Mouse (Mus musculus) midbrain, embryonic 14.5 days (tissue): ENCODE measurements around the gene Zfp821. TPM values are rescaled to one million over a fixed set of nuclear protein-coding genes. Genes with fewer than 3 reads are reported as not detected.

Experiments used
- ATAC-seq: fragments of 200-750 bp; cut with Nextera tagmentation; 2 replicates; pipeline ENCODE4 v1.8.0; 2017; ENCODE audit warnings: moderate number of reproducible peaks, moderate library complexity; ENCODE audit not compliant: low FRiP score, low TSS enrichment
- DNase-seq: peaks from one replicate; pipeline ENCODE4 v3.0.0-alpha.2; 2015
- H3K27ac ChIP-seq: fragments of 300-500 bp; sonication (generic); replicated peaks from 2 replicates; pipeline ENCODE4 v1.5.1; 2014; ENCODE audit warnings: mild to moderate bottlenecking, low read depth, low read length, moderate library complexity
- H3K27me3 ChIP-seq: fragments of 300-500 bp; sonication (generic); 2 replicates; pipeline ENCODE4 v1.6.1; 2014; ENCODE audit warnings: low read length, control low read depth, mixed read lengths; ENCODE audit not compliant: control insufficient read depth, insufficient read depth
- H3K36me3 ChIP-seq: fragments of 300-500 bp; sonication (generic); 2 replicates; pipeline ENCODE4 v1.6.1; 2014; ENCODE audit warnings: low read length, control low read depth; ENCODE audit not compliant: control insufficient read depth, insufficient read depth
- H3K4me1 ChIP-seq: fragments of 300-500 bp; sonication (generic); 2 replicates; pipeline ENCODE4 v1.6.1; 2014; ENCODE audit warnings: mild to moderate bottlenecking, antibody characterized with exemption, low read length, control low read depth; ENCODE audit not compliant: control insufficient read depth, insufficient read depth
- H3K4me2 ChIP-seq: fragments of 300-500 bp; sonication (generic); 2 replicates; pipeline ENCODE4 v1.6.1; 2014; ENCODE audit warnings: mild to moderate bottlenecking, low read length, moderate library complexity
- H3K4me3 ChIP-seq: fragments of 300-500 bp; sonication (generic); replicated peaks from 2 replicates; pipeline ENCODE4 v1.5.1; 2014; ENCODE audit warnings: low read depth, low read length
- H3K9ac ChIP-seq: fragments of 300-500 bp; sonication (generic); replicated peaks from 2 replicates; pipeline ENCODE4 v1.6.1; 2014; ENCODE audit warnings: mild to moderate bottlenecking, low read length, moderate library complexity
- H3K9me3 ChIP-seq: fragments of 300-500 bp; sonication (generic); 2 replicates; pipeline ENCODE4 v1.6.1; 2016; ENCODE audit warnings: low read length, control low read depth, mixed read lengths; ENCODE audit not compliant: control insufficient read depth
- WGBS: fragments of 180-500 bp; shearing (Covaris S2); extraction: QIAGEN DNeasy Blood & Tissue Kit; methylation state at CpG from one replicate; pipeline ENCODE4 v1.1.7; 2014; 5-methylcytosine and 5-hydroxymethylcytosine counted together
- polyA plus RNA-seq: library from polyadenylated mRNA; unstranded; fragments of >200 nt; fragmentation: Nextera tagmentation; extraction: Ambion mirVana; gene quantifications from 2 replicates; pipeline ENCODE4 v1.2.1, GENCODE M21; 2014

The Zfp821 gene
- polyA plus RNA-seq, 1 experiment from 2014 or later, result 87.5 TPM

DNA sequence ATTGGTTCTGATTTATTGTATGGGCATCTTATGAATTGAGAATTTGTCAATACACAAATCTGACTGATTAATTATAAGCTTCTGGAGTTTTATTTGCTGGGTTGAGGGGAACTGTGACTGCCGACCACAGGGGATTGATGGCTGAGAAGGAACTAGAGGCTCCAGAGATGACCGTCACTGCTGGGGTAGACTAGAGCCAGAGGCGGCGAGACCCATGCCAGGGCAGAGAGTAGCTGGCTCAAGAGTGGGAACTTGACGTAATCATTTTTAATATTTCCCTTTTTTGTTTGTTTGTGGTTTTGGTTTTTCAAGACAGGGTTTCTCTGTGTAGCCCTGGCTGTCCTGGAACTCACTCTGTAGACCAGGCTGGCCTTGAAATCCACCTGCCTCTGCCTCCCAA lies 18.1 kb upstream of the Zfp821 start:
- ATAC-seq, result no peak
- WGBS, result 90% methylated on average over 5 of the region's 5 CpGs
- H3K4me1 ChIP-seq, result peaks cover 12% of the 10 kb centered on the region

DNA sequence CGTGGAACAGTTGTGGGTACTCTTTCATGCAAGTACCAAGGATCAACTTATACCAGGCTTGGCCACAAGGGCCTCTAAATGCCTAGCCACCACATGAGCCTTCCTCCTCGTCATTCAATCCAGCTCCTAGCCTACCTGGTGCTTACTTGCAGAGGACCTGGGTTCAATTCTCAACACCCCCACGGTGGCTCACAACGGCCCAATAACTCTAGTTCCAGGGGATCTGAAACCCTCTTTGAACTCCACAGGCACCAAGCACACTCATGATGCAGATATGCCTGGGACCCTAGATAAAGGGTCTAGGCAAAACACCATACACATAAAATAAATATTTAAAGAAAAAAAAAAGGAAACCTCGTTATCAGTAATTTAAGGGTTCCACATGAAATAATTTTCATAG lies 13.6 kb upstream of the Zfp821 start:
- no peak for ATAC-seq
- DNase-seq, result peak; percentile 55
- Histone ChIP-seq H3K27ac (no peak overlapping the region), H3K9ac (peak overlapping the region; percentile 96), H3K4me1 (peaks cover 15% of the 10 kb centered on the region), H3K36me3 (no peaks in the 10 kb centered on the region), H3K4me2 (peak overlapping the region; percentile 66), H3K4me3 (peak overlapping the region; percentile 99), H3K9me3 (no peaks in the 10 kb centered on the region), H3K27me3 (no peaks in the 10 kb centered on the region)
- WGBS, result 57% methylated on average over 5 of the region's 5 CpGs

More for the DNA sequence above, 18.1 kb upstream of the Zfp821 start:
- Histone ChIP-seq H3K36me3 (peaks cover 10% of the 10 kb centered on the region), H3K27ac (no peak overlapping the region), H3K27me3 (no peaks in the 10 kb centered on the region), H3K9ac (no peak overlapping the region), H3K9me3 (no peaks in the 10 kb centered on the region), H3K4me2 (no peak overlapping the region), H3K4me3 (no peak overlapping the region)
- no peak for DNase-seq

DNA sequence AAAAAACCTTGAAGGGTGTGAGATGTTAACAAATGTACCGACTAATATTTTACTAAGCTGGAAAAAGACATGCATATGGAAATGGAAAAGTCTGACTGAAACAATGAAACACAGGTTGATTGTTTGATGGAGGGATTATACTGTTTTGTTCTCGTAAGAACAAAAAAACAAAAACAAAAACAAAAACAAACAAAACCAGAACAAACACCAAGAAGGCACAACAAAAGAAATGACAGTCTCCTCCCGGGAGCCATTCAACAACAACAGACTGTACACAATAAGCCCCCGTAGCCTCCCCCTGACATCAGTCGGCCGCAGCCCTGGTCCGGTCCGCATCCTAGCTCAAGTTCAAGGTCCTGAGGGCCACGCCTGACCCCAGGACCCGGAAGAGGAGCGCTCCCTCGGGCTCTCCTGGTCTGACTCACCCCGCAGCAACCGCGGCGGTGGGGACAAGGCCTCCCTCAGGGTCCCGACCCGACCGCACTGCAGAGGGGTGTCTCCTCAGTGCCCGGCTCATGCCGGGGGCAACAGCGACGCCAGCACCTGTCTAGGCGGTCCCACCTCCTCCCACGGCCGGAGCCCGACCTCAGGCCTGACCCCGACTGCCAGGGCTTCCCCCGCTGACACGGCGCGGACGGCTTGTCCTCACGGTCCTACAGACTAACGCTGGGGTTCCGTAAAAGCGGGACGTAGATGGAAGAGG lies 12.8 kb upstream of the Zfp821 start:
- WGBS, result under 1% methylated on average over 38 of the region's 38 CpGs
- no peaks in the 10 kb centered on the region for H3K36me3 ChIP-seq
- peak; percentile 56 for DNase-seq

DNA sequence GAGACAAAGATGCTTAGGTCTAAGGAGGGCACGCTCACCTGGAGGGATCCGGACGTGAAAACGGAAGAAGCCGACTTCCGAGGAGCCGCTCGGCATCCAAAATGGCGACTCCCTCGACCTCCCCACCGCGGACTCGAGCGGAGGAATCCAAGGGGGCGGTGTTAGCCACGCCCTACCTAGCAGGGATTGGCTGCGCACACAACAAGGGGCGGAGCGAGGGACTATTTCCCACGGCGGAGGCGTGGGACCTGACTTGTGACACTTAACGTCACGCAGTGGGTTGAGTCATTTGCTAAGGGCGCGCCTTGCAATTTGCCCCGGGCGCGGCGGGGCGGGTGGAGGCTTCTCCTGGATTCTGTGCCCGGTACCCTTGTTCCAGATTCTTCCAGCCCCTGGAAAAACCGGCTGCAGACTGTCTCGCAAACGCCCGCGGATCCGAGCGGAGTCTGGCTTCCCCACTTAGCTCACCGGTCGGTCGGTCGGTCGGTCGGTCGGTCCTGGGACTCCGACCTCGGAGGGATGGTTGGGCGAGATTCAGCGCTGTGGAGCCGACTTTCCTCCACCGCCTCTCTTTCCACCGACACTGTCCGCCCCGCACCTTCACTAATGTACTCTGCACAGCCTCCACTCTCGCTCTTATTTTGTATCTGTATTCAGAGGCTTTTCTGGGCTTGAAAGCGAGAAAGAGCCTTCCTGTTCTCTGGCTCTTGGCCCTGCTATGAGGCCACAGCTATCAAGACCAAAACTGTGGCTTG lies 12.0 kb upstream of the Zfp821 start, which contains the start of gene Ist1:
Ist1 (minus strand) TSS at position 115 of the 755 bp plus-strand sequence.
- Histone ChIP-seq H3K27me3 (no peaks in the 10 kb centered on the region), H3K9me3 (no peaks in the 10 kb centered on the region), H3K4me1 (peaks cover 15% of the 10 kb centered on the region), H3K36me3 (no peaks in the 10 kb centered on the region), H3K9ac (peak within 1 kb of the TSS; percentile 96), H3K4me2 (peak within 1 kb of the TSS; percentile 66), H3K4me3 (peak within 1 kb of the TSS; percentile 99), H3K27ac (peak within 1 kb of the TSS; percentile 84)
- WGBS, result 1% methylated on average over 57 of the region's 57 CpGs
- DNase-seq (peak; percentile 100), ATAC-seq (peak; percentile 98)

More for the DNA sequence above, 12.8 kb upstream of the Zfp821 start:
- Histone ChIP-seq H3K4me3 (peak overlapping the region; percentile 99), H3K27ac (peak overlapping the region; percentile 84), H3K4me1 (peaks cover 15% of the 10 kb centered on the region), H3K27me3 (no peaks in the 10 kb centered on the region), H3K9me3 (no peaks in the 10 kb centered on the region), H3K4me2 (peak overlapping the region; percentile 66), H3K9ac (peak overlapping the region; percentile 96)
- ATAC-seq, result peak; percentile 72

DNA sequence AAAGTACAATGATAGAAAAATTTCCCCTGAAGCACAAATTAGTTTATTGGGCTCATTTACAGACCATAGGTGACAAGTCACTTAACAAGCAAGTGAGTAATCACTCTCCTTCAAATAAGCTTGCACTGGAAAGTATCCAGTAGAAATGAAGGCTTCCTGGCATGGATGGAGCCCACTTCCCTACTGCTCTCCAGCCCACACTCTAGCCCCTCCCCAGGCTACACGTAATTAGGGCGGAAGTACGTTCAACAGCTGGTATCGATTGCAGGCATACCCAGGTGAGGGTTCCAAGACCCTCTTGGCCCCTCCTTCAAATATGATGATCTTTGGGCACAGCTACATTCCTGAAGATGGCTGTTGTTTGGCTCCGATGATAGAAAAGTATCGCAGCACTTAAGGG lies 11.2 kb upstream of the Zfp821 start:
- peak overlapping the region; percentile 66 for H3K4me2 ChIP-seq
- DNase-seq (no peak), ATAC-seq (no peak)
- H3K9ac ChIP-seq, result no peak overlapping the region
- no peak overlapping the region for H3K27ac ChIP-seq
- H3K4me3 ChIP-seq, result peak overlapping the region; percentile 99; the same call in 1 of the 2 replicates
- peaks cover 15% of the 10 kb centered on the region for H3K4me1 ChIP-seq
- 61% methylated on average over 6 of the region's 6 CpGs for whole genome bisulfite sequencing
- H3K27me3 ChIP-seq, result no peaks in the 10 kb centered on the region
- H3K9me3 ChIP-seq, result no peaks in the 10 kb centered on the region
- H3K36me3 ChIP-seq, result no peaks in the 10 kb centered on the region

DNA sequence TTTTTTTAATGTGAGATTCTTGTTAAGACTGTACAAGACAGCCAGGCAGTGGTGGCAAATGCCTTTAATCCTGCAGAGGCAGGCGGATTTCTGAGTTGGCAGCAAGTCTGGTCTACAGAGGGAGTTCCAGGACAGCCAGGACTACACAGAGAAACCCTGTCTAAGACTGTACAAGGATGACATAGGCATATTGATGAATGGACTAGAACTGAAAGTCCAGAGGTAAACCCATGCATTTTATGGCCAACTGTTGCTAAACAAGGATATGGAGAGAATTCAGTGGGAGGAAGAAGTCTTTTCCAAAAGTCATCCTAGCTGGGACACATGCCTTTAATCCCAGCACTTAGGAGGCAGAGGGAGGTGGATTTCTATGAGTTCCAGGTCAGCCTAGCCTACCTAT lies 7.6 kb upstream of the Zfp821 start:
- H3K9ac ChIP-seq, result no peak overlapping the region
- peaks cover 3% of the 10 kb centered on the region; the same call in 1 of the 2 replicates for H3K4me1 ChIP-seq
- ATAC-seq (no peak), DNase-seq (no peak)
- no peaks in the 10 kb centered on the region for H3K9me3 ChIP-seq
- H3K27ac ChIP-seq, result no peak overlapping the region
- H3K4me2 ChIP-seq, result no peak overlapping the region
- no peak overlapping the region for H3K4me3 ChIP-seq
- H3K27me3 ChIP-seq, result no peaks in the 10 kb centered on the region
- 63% methylated on average over 1 of the region's 1 CpGs for WGBS
- H3K36me3 ChIP-seq, result no peaks in the 10 kb centered on the region

DNA sequence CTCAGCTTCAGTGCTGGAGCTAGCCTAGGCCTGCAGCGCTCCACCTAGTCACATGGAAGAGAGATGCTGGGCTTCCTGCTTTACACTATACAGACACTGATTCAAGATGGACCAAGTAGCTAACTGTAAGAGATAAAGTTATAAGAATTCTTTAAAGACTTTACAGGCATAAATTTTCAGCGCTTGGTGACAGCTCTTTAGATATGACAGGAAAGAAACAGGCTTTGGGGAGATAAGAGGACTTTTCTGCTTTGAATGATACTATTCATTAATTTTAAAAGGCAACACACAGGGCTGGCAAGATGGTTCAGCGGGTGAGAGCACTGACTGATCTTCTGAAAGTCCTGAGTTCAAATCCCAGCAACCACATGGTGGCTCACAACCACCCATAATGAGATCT lies 6.9 kb upstream of the Zfp821 start:
- no peak overlapping the region for H3K4me2 ChIP-seq
- H3K36me3 ChIP-seq, result no peaks in the 10 kb centered on the region
- H3K4me3 ChIP-seq, result no peak overlapping the region
- WGBS, result 78% methylated on average over 3 of the region's 3 CpGs
- H3K4me1 ChIP-seq, result peaks cover 3% of the 10 kb centered on the region; the same call in 1 of the 2 replicates
- ATAC-seq (no peak), DNase-seq (no peak)
- no peaks in the 10 kb centered on the region for H3K27me3 ChIP-seq
- no peak overlapping the region for H3K9ac ChIP-seq
- H3K27ac ChIP-seq, result no peak overlapping the region
- no peaks in the 10 kb centered on the region for H3K9me3 ChIP-seq

DNA sequence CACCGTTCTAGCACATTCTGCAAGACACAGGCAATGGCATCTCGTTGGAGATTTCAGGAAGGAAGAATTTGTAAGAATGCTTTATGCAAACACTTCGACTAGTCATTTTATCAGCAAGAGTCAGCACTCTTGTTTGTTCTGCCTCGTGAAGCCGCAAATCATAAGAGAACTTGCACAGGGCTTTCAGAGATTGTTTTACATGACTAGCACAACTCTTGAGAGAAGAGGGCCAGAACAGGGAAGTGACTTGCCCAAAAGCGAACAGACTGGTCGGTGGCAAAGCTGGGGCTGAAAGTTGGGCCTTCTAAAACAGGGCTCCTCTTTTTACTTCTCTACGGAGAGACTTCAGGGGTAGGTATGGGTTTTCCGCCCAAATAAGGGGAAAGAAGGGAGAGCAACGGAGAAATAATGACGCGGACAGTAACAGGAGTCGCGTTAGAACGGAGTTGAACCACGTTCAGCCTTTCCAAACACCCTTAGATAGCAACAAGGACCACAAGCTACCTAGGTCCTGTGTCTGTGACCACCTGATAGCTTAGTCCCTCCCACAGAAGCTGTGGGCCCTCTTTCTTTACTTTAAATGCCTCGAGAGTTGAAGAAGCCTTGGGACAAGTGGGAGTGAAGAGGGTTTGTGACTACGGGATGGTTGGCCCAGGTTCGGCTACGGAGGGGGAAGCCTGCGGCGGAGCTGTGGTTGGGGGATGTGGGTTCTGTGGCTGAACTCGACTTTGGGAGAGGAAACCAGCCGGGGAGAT lies 604 bp upstream of the Zfp821 start:
- Histone ChIP-seq H3K27ac (peak overlapping the region; percentile 97; the same call in 1 of the 2 replicates), H3K27me3 (no peaks in the 10 kb centered on the region), H3K4me1 (peaks cover 25% of the 10 kb centered on the region), H3K9me3 (no peaks in the 10 kb centered on the region), H3K4me2 (peak overlapping the region; percentile 57), H3K9ac (peak overlapping the region; percentile 100), H3K36me3 (peaks cover 22% of the 10 kb centered on the region), H3K4me3 (peak overlapping the region; percentile 99)
- WGBS, result 13% methylated on average over 24 of the region's 24 CpGs
- ATAC-seq, result no peak
- no peak for DNase-seq
